Mouse (Mus musculus) testis, adult 2 months (tissue): ENCODE measurements at regions not wholly inside any gene's neighbourhood (a gene's known extent, or its start where the extent isn't known, plus 50 kb on each side); places are given as distances from the start of the nearest gene placed in this dataset.

Experiments
- CTCF ChIP-seq: fragments of 200-500 bp; IDR thresholded peaks from 2 replicates; pipeline ENCODE4 v1.5.1; 2012; ENCODE audit warnings: low read depth, mild to moderate bottlenecking, inconsistent platforms, low read length, moderate library complexity; ENCODE audit not compliant: control insufficient read depth, insufficient read depth, insufficient replicate concordance
- POLR2A ChIP-seq: fragments of 200-500 bp; IDR thresholded peaks from 2 replicates; pipeline ENCODE4 v1.6.1; 2012; ENCODE audit warnings: low read depth, mild to moderate bottlenecking, inconsistent platforms, low read length, moderate library complexity; ENCODE audit not compliant: control insufficient read depth

DNA sequence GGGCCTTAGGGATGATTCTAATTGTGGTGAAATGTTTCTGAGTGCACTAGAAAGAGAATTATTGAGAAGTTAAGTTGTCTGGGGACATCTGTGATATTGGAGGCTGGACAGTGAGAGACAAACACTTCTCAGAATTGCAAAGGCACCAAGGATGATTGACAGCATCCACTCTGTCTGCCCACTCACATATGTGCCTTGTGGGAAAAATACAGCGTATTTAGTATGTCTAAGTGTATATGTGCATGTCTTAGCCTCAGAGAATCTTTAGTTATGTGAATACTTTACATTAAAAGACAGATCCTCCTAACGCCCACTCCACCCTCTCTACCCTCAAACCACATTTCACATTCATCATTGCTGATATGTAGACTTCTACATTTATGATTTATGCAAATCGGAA, 776.0 kb upstream of the Klhl29 start:
- TF ChIP-seq CTCF (no peak), POLR2A (no peak)
